Mouse (Mus musculus) adipocyte (in vitro differentiated cells): ENCODE data around the gene Prr12.
"Not testable (repeated sequence)": the region's sequence is repeated elsewhere in the genome, so short reads cannot be mapped to it uniquely, and the experiment has no call there.

ENCODE experiments used
- DNase-seq: peaks from one replicate; pipeline ENCODE4 v3.0.0-alpha.2; 2016; ENCODE audit warnings: low spot score

The Prr12 gene

GRCm38 (mm10) chr7:45052862-45053116 lies at the start of gene Prr12:
TSS of gene Prr12 (minus strand) at chr7:45052881.
- no peak for DNase-seq

GRCm38 (mm10) chr7:45102441-45102840 lies 49.8 kb upstream of the Prr12 start:
- DNase-seq: no peak

- DNase-seq: peak; percentile 58
Observed at GRCm38 (mm10) chr7:45100046-45100445, 47.4 kb upstream of the Prr12 start.

- no peak for DNase-seq
Observed at GRCm38 (mm10) chr7:45098541-45099240, 46.0 kb upstream of the Prr12 start.

DNA sequence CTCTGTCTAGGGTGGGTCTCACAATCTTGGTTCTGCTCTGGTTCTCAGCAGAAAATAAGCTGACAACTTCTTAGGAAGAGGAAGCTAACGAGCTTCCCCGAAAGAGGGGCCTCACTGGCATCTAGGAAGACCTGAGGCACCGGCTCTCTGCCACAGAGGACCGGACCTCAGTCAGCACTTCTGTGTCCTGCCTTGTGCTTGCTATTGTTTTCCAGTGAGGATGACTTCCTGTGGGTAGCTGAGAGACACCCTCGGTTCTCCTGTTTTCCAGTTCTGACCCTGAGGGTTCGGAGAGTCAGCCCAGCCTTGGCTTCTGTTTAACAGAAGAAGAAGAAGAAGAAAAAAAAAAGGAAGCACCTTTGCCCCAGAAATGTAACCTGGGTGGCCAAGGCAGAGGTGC lies 44.8 kb upstream of the Prr12 start:
- DNase-seq: no peak

DNA sequence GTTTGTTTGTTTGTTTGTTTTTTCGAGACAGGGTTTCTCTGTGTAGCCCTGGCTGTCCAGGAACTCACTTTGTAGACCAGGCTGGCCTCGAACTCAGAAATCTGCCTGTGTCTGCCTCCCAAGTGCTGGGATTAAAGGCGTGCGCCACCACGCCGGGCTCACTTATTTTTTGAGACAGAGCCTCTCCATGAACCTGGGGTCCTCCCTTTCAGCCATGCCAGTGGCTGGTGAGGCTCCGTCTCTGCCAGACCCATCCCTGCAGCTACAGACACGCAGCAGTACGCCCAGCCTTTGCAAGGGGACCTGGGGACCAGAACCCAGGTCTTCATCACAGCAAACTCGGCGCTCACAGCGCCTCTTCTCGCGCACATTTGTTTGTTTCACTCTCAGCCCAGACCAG lies 43.3 kb upstream of the Prr12 start:
- DNase-seq: not testable (repeated sequence)

- no peak for DNase-seq
Observed at GRCm38 (mm10) chr7:45095367-45095766, 42.7 kb upstream of the Prr12 start.

GRCm38 (mm10) chr7:45094121-45094520 lies 41.4 kb upstream of the Prr12 start:
- DNase-seq: peak; percentile 31

GRCm38 (mm10) chr7:45093516-45093905 lies 40.8 kb upstream of the Prr12 start:
- no peak for DNase-seq

DNA sequence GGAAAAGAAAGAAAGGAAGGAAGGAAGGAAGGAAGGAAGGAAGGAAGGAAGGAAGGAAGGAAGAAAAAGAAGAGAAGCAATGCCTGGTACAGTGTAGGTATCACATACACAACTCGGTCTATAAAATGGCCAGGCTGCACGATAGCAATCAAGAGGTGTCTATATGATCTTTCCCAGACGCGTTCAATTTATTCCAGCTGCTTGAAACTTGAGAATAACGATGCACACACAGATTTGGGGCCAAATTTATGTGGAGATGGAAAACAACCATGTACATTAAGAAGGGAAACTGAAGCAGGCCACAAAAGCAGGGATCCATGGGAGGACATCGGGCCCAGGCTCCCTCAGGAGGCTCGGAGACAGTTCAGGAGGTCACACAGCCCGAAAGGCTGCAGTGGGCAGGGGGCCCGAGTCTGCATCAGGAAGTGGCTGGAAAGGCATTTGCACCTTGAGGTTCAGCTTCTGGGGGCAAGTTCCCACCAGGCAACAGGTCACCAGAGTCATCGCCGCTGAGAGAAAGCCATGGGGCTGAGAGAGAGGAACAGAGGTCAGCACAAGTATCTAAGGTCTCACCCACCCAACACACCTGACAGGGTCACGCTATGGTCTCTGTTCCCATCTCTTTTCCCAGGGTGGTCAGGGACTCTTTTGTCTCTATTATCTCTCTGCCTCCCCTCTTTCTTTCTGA lies 40.3 kb upstream of the Prr12 start:
- no peak for DNase-seq

- peak; percentile 60 for DNase-seq
Observed at GRCm38 (mm10) chr7:45092048-45092447, 39.4 kb upstream of the Prr12 start, which contains the start of gene Rcn3. TSS of gene Rcn3 (minus strand) at chr7:45092221.

- no peak for DNase-seq
Observed at GRCm38 (mm10) chr7:45091001-45091990, 38.6 kb upstream of the Prr12 start.

DNA sequence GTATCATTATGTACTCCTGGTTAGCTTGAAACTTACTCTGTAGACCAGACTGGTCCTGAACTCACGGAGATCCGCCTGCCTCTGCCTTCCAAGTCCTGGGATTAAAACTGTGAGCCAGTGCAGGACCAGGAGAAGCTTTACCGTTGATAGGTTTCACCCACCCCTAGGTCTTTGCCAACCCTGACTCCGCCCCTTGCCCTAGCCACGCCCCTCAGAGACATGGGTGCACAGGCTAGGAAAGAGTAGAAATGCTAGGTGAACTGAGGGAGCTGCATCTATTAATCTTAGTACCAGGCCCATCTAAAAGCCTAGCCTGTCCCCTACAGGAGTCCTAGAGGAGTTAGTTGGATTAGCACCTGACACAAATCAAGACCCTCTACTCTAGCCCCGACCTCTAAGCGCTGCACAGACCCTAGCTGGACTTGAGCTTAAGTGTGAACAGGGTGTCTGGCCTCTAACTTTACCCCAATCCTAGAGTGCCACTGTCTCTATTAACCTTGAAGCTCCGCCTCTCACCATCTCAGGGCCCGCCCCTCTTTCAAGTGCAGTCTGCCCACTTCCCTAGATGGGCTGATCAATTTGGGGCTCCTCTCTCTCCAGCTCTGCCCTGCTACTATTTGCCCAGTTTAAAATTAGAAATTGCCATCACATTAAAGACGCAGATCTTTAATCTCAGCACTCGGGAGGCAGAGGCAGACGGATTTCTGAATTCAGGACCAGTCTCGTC lies 37.7 kb upstream of the Prr12 start:
- no peak for DNase-seq

DNA sequence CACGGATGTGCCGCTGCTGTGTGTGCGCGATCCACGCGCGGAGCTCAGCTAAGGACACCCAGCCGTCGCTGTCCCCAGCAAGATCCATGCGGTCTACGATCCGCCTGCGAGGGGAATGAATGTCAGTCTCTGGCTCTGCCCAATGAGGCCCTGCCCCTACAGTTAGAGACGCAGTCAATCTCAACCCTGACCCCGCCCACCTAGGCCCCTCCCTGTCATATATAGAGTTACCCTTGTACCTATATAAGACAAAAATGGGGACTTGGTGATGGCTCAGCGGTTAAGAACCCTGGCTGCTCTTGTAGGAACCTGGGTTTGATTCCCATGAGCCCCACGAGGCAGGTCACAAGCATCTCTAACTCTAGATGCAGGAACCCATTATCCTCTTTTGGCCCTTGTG lies 35.9 kb upstream of the Prr12 start:
- no peak for DNase-seq

DNA sequence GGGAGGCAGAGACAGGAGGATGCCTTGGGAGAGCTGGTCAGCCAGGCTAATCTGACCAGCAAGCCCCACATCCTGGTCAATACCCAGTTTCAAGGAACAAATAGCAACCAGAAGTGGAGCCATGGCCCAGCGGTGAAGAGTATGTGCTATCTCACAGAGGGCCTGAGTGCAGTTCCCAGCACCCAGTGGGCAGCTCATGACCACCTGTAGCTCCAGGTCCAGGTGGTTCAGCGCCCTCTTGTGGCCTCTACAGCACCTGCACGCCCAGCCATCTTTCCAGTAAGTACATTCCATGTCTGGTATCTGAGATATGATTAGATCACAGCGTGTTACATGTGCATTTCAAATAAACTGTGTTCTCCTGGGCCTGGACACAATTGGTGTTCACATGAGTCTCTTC lies 33.4 kb upstream of the Prr12 start:
- no peak for DNase-seq

- no peak for DNase-seq
Observed at GRCm38 (mm10) chr7:45083300-45083890, 30.7 kb upstream of the Prr12 start.

DNA sequence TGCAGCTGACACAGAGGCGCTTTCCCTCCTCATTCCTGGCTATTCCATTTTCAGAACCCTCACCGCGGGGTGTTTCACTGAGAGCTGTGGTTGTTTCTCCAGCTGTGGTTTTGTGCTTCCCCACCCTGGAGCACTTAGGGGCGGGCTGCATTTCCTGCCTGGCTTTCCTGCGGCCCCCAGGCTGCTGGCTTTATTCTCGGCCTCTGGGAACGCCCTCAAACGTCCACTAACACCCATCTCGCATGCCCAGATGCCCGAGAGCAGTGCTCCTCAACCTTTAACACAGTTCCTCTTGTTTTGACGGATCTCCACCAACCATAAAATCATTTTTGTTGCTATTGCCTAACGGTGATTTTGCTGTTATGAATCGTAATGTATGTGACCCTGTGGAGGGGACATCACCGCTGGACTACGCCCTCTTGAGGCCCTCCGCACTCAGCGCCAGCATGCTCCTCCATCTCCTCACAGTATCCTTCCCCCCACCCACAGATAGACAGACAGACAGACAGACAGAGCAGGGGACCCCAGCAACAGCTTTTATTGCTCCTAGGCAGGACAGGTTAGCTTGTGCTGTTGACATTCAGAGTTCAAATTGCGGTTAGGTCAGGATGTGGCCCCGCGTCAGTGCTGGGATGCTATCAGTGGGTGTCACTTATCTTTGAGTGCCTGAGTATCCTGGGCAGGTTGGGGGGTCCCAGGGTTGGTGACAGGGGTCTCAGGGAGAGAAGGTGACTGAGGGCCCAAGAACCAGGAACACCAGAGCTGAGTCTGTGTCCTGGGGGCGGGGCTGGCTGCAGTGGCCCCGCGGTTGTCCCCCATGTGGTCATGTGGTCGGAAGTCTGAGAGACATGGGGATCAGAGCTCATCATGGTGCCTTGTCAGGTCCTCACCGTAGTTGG lies 30.0 kb upstream of the Prr12 start:
- no peak for DNase-seq

GRCm38 (mm10) chr7:45081016-45081415 lies 28.3 kb upstream of the Prr12 start:
- DNase-seq: no peak

DNA sequence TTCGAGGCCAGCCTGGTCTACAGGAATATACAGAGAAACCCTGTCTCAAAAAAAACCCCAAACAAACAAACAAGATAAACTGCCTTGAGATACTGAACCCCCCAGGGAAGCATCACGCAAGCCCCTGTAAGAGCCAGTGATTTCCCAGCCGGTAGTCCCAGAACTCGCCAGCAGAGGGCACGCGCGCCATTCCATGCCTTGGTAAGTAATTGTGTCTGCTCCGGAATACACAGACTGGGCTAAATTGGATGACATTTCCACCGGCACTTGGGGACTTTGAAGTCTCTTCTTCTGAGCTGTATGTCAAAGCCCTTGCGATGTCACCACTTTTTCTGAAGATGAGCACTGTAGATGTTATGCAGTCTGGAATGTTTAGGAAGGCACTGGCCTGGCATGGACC lies 27.2 kb upstream of the Prr12 start:
- DNase-seq: peak; percentile 78

DNA sequence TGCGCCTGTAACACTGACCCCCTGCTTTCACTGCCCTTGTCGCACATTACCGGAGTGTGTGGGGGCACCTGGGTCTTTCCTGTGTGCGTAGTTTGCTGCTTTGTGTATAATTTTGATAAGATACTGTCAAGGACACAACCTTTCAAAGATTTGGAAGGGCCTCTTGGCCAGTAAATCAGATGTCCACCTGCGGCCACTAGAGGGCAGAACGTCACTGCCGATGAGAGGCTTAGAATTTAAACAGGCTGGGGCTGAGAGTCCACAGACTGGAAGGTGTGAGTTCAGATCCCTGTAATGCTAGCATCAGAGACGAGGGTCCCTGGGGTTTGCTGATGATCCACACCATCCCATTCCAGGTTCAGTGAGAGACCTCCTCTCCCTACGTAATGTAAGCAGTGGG lies 25.8 kb upstream of the Prr12 start:
- DNase-seq: peak; percentile 74

DNA sequence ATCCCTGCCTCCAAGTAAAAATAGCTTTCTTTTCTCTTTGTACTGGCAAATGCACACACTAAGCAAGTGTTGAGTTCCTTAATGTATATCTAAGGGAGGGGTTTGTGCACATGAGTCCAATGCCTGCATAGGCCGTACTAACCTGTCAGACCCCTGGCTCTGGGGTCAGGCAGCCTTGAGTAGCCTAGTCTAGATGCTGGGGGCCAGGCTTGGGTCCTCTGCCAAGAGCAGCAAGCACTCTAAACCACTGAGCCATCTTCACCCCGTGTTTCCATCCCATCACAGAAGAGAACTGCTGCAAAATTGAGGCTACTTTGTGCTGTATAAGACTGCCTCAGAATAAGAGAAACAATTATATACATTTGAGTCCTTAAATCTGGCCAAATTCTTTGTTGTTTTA lies 25.1 kb upstream of the Prr12 start:
- no peak for DNase-seq
